Mouse (Mus musculus) megakaryocyte progenitor cell, adult 5-6 weeks (primary cell): ENCODE results near the gene Sh3rf3. TPM values are rescaled to one million over a fixed set of nuclear protein-coding genes. Genes with fewer than 3 reads are reported as not detected.
"Not testable (repeated sequence)": the region's sequence is repeated elsewhere in the genome, so short reads cannot be mapped to it uniquely, and the experiment has no call there.

Experiments used
- ATAC-seq: replicated peaks from 2 replicates; pipeline ENCODE4 v1.8.0; 2016; ENCODE audit warnings: mild to moderate bottlenecking, moderate TSS enrichment, inconsistent platforms; ENCODE audit not compliant: poor library complexity
- total RNA-seq, 2 experiments: library from RNA; stranded (forward) in 1 of 2; stranded (reverse) in 1 of 2; fragments of 157-497, 149-512 nt in 1 of 2; fragments of 200-1000 nt in 1 of 2; gene quantifications; 2 replicates each; pipeline versions ENCODE4 v1.2.3 to v1.2.4; 2015 to 2017

Gene Sh3rf3
- total RNA-seq, 2 experiments from 2014 or later: 0.05 TPM; not detected in 1

GRCm38 (mm10) chr10:59103076-59103475 lies 289.9 kb downstream of the Sh3rf3 start:
- not testable (repeated sequence) for ATAC-seq

GRCm38 (mm10) chr10:59104683-59105082 lies 291.5 kb downstream of the Sh3rf3 start:
- ATAC-seq: no peak

GRCm38 (mm10) chr10:59105885-59106284 lies 292.7 kb downstream of the Sh3rf3 start:
- no peak for ATAC-seq

- ATAC-seq: no peak
Observed at GRCm38 (mm10) chr10:59106644-59107043, 293.5 kb downstream of the Sh3rf3 start.

- peak; percentile 91 for ATAC-seq
Observed at GRCm38 (mm10) chr10:59109015-59109414, 295.9 kb downstream of the Sh3rf3 start.

GRCm38 (mm10) chr10:59110386-59110785 lies 297.2 kb downstream of the Sh3rf3 start:
- no peak for ATAC-seq

GRCm38 (mm10) chr10:59112755-59113154 lies 299.6 kb downstream of the Sh3rf3 start:
- ATAC-seq: peak; percentile 66

- ATAC-seq: no peak
Observed at GRCm38 (mm10) chr10:59113386-59113785, 300.2 kb downstream of the Sh3rf3 start.

- ATAC-seq: no peak
Observed at GRCm38 (mm10) chr10:59114535-59115291, 301.6 kb downstream of the Sh3rf3 start.

GRCm38 (mm10) chr10:59115691-59116090 lies 302.5 kb downstream of the Sh3rf3 start:
- no peak for ATAC-seq

GRCm38 (mm10) chr10:59116331-59116730 lies 303.2 kb downstream of the Sh3rf3 start:
- ATAC-seq: no peak

- ATAC-seq: no peak
Observed at GRCm38 (mm10) chr10:59117555-59117954, 304.4 kb downstream of the Sh3rf3 start.

GRCm38 (mm10) chr10:59119001-59119400 lies 305.8 kb downstream of the Sh3rf3 start:
- ATAC-seq: no peak

- ATAC-seq: no peak
Observed at GRCm38 (mm10) chr10:59119811-59120210, 306.7 kb downstream of the Sh3rf3 start.

- ATAC-seq: peak; percentile 64
Observed at GRCm38 (mm10) chr10:59125497-59125896, 312.3 kb downstream of the Sh3rf3 start.

GRCm38 (mm10) chr10:59127637-59128036 lies 314.5 kb downstream of the Sh3rf3 start:
- ATAC-seq: no peak

GRCm38 (mm10) chr10:59131926-59132628 lies 318.9 kb downstream of the Sh3rf3 start:
- ATAC-seq: peak; percentile 84

GRCm38 (mm10) chr10:59133478-59134009 lies 320.4 kb downstream of the Sh3rf3 start:
- ATAC-seq: no peak

GRCm38 (mm10) chr10:59149956-59150383 lies 336.8 kb downstream of the Sh3rf3 start:
- peak; percentile 97 for ATAC-seq

- ATAC-seq: no peak
Observed at GRCm38 (mm10) chr10:59150938-59151657, 337.9 kb downstream of the Sh3rf3 start.

- ATAC-seq: peak; percentile 18; the same call in 1 of the 2 replicates
Observed at GRCm38 (mm10) chr10:59152544-59153081, 339.5 kb downstream of the Sh3rf3 start.
